Mouse (Mus musculus) c-Kit-negative CD71-positive TER-119-positive erythroid progenitor cells, embryonic 14.5 days (primary cell): Measurements from ENCODE around the gene Socs1.

Experiments
- DNase-seq: peaks from one replicate; pipeline ENCODE4 v3.0.0-alpha.2; 2013; ENCODE audit warnings: low read depth, low spot score

Socs1 gene

DNA sequence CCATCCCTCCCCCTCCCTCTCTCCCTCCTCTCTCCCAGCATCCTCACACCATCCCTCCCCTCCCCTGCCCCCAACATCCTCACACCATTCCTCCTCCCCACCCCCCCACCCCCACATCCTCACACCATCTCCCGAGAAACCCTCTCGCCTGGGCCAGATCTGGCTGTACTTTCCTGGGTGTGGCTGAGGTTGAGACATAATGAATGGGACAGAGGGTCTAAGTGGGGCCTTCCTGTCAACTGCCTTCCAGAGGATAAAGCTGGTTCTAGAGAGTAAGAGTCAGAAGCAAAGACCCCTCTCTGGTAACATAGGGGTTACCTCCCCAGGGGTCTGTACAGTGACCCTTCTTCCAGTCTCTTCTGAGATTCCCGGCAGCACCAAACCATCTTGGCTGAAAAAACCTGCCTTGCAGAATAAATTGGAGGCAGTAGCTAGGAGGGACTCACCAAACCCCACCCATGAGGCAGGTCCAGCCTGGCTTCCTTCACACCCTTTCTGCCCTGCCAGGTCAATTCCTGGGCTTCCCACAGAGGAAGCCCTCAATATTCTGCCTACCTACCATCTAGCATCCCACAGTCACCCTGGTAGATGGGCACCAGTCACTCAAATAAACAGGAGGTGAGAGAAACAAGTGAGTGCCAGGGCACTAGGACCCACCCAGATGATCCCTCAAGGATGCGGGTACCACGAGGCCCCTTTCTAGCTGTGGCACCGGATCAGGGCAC, 21.6 kb downstream of the Socs1 start:
- DNase-seq = no peak

- no peak for DNase-seq
These were observed 22.7 kb downstream of the Socs1 start for GRCm38 (mm10) chr16:10762569-10763180.

- DNase-seq = no peak
These were observed 24.2 kb downstream of the Socs1 start for GRCm38 (mm10) chr16:10761182-10761581.

- DNase-seq = no peak
These were observed 29.2 kb downstream of the Socs1 start for GRCm38 (mm10) chr16:10756168-10756567.

DNA sequence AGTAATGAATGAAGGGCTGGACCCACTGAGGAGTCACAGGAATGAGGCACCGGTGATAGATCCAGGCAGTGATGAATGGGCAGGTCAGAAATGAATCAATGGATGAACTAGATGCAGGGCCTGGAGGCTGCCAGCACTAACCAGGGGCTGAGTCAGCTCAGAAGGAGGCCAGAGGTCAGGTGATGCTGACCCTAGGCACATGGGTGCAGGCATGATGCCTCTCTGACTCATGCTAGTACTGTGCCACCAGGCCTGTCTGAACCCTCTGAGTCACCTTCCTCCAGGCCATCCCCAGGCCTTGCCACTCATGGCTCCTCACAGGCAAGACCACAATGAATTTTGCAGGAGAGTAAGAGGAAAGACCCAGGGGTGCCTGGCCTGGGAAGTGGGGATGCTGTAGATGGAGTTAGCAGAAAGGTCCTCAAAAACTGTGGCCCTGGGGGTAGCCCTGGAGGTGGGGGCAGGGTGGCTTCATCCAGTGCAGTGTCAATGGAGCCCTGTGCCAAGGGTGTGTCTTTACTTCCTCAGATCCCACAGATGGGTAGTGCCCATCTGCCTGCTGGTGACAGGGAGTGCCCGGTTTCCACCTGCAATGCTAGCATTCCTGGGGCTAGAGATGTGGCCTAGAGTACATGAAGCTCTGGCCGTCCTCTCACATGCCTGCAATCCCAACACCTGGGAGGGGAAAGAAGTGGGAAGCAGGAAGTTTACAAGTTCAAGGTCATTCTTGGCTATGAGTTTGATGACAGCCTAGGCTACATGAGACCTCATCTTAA, 30.6 kb downstream of the Socs1 start:
- no peak for DNase-seq

- no peak for DNase-seq
These were observed 35.5 kb downstream of the Socs1 start for GRCm38 (mm10) chr16:10749824-10750223.

DNA sequence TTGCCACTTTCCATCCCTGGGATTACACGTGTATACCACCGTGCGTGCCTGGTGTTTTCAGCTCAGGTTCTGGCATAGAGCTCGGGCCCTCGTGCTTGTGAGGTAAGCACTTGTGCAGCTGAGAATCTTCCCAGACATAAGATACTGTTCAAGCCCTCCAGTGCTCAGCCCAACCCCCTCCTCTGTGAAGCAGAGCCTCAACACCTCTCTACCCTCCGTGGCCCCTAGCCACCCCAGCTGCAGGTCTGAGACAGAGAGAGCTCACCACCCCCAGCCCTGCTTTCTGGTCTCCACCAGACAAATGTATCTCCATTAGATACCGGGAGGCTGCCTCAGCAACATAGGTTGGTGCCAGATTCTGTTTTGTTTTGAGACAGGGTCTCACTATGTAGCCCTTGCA, 36.1 kb downstream of the Socs1 start:
- DNase-seq = no peak

DNA sequence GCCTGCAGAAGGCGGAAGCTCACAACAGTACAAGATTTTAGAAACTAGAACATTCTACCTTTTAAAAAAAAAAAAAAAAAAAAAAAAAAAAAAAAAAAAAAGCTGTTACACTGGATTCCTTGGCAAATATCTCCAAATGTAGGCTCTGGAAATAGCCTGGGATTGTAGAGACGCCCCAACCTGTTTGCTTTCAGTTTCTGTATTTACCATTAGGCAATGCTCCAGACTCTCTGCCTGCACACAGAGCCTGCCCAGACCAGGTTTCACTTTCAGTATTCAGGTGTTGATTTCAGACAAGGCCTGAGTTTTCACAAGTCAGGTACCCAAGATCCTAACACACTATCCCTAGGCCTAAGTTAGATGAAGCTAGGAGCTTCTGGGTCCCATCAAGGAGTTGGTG, 44.3 kb downstream of the Socs1 start:
- DNase-seq = no peak

GRCm38 (mm10) chr16:10739854-10740398, 45.4 kb downstream of the Socs1 start:
- DNase-seq = no peak

DNA sequence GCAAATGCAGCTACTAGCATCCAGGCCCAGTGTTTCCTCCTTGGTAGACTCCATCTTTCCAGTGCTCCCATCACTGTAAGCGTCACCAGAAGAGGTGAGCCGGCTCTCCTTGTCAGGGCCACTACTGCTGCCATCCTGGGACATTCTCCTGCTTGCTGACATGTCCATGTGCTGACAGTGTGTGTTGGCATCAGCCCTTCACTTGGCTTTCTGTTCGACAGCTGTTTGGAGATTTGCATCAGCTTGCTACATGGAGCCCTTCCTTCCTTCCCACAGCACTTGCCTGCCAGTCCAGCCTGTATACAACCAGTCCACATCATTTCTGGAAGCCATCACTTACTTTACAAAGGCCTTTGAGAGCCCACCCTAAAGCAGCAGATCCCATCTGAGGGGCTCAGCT, 46.5 kb downstream of the Socs1 start:
- DNase-seq = no peak

GRCm38 (mm10) chr16:10737571-10737970, 47.8 kb downstream of the Socs1 start:
- no peak for DNase-seq

GRCm38 (mm10) chr16:10736364-10736763, 49.0 kb downstream of the Socs1 start:
- no peak for DNase-seq

DNA sequence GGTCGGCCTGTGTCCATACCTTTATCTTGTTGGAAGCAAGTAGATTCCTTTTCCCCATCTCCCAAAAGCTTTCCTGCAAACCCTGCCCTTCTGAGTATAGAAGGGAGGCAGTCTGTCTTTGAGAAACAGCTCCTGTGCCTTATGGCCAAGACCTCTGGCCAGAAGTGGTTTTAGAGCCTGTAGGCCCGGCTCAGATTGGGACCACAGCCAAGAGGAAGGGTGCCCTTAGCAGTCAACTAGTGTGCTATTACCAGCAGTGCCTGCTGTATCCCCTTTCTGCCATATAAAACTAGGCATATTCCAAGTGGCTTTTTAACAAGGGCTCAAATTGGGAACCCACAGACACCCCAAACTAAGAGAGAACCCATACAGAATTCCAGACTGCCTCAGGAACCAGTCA, 49.6 kb downstream of the Socs1 start:
- no peak for DNase-seq

DNA sequence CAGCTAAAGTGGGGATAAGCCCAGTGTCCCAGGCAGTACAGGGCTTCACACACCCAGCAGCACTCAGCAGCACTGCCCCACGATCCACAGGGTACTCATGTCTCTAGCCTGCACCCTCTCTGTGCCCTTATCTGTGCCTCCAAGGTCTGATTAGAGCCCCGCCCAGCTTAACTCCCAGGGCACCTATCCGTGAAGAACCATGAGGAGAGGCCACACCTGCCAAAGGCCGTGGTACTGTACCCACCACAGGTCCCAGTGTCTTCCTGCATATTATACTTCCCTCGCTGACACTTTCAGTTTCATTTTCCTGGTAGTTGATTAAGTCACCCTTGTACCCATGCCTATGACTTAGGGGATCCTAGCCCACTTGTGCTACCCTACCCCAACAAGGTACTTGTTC, 52.9 kb downstream of the Socs1 start:
- peak; percentile 30 for DNase-seq
